Mouse (Mus musculus): ENCODE data around the gene Cotl1.
"Not testable (repeated sequence)": the region's sequence is repeated elsewhere in the genome, so short reads cannot be mapped to it uniquely, and the experiment has no call there.

The Cotl1 gene

DNA sequence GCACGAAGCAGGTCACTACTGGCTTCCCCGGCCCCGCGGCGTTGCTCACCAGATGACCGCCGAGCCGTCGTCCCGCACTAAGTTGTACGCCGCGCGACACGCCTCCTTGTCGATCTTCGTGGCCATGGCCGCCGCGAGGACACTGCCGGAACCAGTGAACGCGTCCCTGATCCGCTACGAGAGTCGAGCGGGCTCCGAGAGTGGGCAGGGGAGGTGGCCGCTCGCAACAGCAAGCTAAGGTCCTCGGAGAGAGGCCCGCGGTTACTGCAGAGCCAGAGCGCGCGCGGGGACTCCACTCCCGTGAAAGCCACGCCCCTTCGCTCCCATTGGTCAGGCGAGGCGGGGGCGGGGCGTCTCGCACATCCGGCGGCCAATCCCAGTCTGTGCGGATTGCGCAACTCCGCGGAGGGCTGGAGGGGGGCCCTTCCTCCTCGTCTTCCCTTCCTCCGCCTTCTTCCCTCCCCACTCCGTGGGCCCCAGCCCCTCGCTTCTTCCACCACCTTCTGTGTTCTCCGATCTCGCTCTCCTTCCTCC is at the start of gene Cotl1:
Cotl1 (minus strand) TSS at position 270 of the 534 bp plus-strand sequence.
- DNase-seq (ENCODE audit: low read depth, low spot score) = peak; percentile 75

DNA sequence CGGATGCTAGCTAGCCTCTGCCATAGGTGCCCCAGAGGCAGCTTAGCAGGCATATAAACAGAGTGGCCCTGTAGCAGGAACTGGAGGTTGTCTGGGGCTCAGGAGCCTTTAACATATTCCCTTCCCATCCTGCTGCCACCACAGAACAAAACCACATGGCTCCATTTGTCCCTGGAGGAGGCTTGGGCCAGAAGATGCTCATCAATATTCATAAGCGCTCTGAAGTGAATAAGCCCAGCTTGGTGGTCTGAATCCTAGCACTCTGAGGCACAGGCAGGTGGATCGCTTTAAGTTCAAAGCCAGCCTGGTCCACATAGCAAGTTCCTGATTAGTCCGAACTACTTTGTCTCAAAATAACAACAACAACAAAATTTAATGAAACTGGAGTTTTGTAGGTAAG is 47.7 kb upstream of the Cotl1 start:
- no peak for DNase-seq (ENCODE audit: low read depth, low spot score)

DNA sequence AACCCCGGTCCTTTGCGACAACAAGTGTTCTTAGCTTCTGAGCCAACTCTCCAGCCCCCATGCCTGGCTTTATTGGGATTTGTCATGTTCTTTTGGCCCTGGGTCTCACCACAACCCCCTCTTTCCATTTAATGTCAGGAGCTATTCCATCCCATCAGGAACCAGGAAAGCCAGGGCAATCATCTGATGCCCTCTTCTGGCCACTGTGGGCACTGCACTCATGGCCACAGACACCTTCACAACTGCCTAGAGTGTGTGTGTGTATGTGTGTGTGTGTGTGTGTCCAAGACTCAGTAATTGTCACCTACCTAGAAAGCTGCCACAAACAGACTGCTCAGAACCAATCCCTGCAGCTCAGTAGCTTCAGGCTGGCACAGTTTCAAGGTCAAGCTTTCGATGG is 46.8 kb upstream of the Cotl1 start:
- DNase-seq (ENCODE audit: low read depth, low spot score) = peak; percentile 33

DNA sequence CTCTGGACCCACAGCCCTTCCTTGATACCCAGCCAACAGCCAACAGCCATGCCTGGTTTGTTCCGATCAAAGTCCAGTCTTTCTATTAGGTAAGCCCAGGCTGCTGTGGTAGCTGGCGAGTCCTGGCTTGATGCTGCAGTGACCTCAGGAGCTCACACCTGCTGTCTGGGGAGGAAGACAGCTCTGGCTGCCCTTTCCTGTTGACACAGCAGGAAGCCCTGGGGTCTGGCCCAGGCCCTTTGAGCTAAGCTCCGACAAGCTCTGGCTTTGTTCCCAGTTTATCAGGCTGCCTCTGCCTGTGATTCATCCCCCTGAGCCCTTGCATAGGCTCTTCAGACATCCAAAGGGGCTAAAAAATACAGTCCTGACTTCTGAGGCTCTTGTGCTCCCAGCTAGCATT is 45.3 kb upstream of the Cotl1 start:
- no peak for DNase-seq (ENCODE audit: low read depth, low spot score)

DNA sequence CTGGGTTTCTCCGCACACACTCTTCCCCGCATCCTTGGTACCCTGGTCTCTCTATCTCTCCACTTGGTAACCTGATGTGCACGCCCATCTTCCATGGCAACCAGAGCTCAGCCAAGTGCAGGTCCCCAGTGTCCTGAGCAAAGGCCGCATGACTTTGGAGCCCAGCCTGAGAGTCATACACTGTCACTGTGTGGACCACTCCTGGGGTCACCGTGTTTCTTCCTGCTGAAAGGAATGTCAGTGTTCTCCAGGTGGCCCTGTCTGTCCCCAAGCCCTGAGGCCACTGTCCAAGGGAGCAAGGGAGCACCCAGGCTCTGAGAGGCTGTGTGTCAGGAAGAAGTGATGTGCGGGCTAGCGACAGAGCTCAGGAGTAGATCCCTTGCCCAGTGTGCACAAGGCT is 42.9 kb upstream of the Cotl1 start:
- DNase-seq (ENCODE audit: low read depth, low spot score) = no peak

DNA sequence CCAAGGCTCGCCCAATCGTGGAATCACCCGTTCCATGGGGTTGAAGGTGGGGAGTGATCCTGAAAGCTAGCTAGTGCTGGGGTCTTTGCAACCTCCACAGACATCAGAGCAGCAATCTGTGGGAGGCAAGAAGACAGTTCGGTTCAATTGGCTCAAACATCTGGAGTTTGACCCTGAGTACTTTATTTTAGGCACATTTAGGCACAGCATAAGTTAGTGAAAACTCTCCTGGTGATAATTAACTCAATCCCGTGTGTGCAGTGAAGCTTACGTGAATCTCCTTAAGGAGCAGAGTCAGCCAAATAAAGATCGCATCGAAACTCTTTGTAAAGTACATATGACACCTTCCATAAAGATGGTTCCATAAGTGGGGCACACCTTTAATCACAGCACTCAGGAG is 41.6 kb upstream of the Cotl1 start:
- DNase-seq (ENCODE audit: low read depth, low spot score) = no peak

DNA sequence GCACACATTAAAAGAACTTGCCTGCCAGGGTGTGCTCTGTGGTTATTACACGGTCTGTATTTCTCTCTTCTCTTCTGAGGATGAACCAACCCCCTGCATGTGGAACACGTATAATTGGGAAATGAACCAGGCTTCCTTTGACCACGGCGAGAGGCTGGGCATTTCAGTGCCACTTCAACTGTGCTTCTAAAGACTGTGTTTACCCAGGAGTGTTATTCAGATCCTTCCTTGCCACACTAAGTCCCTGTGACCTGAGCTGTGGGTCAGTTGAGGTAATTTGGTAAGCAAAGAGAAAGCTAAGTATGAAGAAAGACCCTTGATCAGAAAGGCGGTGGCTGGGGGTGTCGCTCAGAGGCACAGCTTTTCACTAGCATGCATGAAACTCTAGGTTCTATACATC is 41.0 kb upstream of the Cotl1 start:
- no peak for DNase-seq (ENCODE audit: low read depth, low spot score)

DNA sequence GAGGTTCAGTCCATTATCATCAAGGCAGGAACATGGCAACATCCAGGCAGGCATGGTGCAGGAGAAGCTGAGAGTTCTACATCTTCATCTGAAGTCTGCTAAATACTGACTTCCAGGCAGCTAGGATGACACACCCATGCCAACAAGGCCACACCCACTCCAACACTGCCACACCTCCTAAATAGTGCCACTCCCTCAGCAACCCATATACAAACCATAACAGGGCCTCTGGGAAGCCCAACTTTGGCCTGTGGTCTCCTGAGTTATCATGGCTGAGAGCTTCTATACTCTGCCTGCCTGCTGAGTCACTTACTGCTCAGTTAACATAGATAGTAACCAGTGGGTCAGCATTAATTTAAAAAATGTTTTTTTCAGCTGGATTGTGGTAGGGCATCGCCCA is 32.8 kb upstream of the Cotl1 start:
- peak; percentile 48 for DNase-seq (ENCODE audit: low read depth, low spot score)

DNA sequence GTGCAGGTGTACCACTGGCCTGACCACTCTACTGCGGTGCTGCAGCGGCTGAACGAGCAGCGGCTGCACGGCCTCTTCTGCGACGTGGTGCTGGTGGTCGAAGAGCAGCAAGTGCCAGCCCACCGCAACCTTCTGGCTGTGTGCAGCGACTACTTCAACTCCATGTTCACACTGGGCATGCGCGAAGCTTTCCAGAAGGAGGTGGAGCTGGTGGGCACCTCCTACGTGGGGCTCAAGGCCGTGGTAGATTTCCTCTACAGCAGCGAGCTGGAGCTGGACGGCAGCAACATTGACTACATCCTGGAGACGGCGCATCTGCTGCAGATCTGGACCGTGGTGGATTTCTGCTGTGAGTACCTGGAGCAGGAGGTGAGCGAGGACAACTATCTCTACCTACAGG is 29.3 kb upstream of the Cotl1 start:
- no peak for DNase-seq (ENCODE audit: low read depth, low spot score)

DNA sequence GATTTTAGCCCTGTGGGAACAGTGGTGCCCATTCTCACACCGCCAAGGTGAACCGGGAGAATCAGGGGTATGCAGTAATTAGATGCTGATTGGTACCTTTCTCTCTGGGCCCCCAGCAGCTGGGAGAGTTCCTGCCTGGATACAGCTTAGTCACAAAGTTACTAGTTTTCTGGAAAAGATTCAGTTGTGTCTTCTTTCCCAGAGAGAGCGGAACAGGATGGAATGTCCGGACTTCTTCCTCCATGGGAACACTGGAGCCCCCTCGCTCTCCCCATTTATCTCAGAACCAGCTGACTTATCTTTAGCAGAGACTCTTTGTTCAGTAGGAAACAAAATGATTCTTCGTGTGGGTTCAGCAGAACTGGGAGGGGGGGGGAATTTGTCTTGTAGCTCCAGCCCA is 22.4 kb upstream of the Cotl1 start:
- DNase-seq (ENCODE audit: low read depth, low spot score) = no peak

DNA sequence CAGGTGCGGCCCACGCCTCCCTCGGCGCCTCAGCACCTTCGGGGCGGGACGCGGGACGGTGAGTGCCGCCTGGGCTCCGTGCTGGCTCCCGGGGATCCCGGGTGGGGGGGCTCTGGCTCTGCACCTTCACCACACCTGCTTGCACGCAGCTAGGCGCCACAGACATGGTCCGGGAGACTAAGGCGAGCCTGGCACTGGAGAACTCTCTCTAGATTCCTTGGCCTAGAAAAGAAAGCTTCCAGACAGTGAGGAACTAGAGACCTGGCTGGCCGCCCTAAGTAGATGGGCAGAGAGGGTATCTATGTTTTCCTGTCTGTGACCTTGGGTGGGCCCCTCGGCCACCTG is 22.0 kb upstream of the Cotl1 start:
- no peak for DNase-seq (ENCODE audit: low read depth, low spot score)

DNA sequence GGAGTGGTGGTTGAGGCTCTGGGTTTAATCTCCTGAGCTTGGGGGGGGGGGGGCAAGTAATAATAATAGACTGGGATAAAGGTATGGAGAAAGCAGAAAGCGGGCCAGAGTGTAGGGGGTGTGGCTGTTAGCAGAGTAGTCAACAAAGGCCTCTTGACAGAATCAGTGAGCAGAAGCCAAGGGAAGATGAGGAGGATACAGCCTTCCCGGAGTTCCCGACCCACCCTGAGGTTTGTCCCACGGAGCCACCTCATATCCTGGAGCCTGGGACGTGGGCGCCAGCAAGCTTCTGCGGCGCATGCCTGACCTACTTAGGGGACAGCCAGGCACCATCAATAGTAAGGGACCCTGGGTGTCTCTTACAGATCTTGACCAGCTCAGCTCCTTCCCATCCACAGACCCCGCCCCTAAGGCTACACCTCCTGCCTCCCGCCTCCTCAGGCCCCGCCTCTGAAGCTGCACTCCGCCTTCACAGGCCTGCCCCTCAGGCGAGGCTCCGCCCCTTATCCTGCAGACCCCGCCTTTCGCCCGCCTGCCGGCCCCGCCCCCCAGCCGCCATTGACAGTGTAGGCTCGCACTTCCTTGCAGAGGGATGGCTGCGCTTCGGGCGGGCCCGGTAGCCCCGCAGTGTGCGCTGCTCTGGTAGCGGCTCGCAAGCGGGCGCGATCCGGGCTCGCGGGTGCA is 21.5 kb upstream of the Cotl1 start, which contains the start of gene Klhl36:
Klhl36 (plus strand) TSS at position 561 of the 684 bp plus-strand sequence.
- DNase-seq (ENCODE audit: low read depth, low spot score) = peak; percentile 73

DNA sequence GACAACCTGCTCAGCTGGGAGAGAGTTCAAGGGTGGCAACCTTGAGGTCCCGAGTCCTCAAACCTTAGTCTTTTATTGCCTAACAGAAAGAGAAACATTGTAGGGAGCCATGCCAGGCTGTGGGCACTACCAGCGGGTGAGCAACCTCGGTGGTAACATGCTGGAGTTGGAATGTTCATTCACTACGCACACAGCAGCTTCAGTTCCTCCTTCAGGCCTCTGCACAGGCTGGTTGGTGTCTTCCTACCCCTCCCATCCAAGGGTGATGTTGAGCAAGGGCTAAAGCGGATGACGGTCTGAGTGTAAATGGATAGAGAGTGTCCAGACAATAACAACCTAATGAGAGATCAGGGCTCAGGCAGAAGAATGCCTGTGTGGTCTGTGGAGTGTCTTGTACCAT is 17.4 kb upstream of the Cotl1 start:
- DNase-seq (ENCODE audit: low read depth, low spot score) = no peak

DNA sequence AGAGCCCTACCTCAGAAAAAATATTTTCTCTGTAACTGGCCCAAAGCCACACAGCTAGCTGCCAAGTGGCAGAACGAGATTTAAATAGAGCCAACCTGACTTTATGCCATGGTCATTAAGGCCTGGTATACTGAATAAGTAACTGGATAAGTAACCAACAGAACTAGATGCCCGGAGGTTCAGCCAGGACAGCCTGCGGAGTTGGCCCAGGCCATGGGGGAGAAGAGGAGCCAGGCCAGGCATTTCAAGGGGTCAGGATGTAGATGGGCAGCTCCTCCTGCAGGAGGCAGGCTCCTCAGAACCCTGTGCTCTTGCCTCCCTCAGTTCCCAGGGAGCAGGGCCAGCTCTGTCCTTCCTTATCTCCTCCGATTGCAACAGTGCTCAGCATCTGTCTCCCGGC is 15.3 kb upstream of the Cotl1 start:
- no peak for DNase-seq (ENCODE audit: low read depth, low spot score)

DNA sequence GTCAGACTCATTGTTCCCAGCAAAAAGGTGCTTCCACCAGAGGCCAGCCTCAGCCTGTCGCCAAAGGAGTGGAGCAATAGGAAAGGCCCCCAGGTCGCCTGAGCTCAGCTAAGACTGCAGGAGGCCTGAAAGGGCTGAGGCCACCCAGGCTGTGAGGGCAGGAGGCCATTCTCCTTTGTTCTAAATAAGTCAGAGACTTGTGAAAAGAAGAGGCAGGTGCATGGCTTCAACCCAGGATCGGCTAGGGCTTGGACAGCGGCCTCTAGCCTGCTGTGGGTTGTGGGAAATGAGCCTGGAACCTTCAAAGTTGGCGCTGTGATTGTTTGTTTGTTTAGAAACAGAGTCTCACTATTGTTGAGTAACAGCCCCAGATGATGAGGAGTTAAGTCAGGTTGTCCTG is 13.7 kb upstream of the Cotl1 start:
- no peak for DNase-seq (ENCODE audit: low read depth, low spot score)

DNA sequence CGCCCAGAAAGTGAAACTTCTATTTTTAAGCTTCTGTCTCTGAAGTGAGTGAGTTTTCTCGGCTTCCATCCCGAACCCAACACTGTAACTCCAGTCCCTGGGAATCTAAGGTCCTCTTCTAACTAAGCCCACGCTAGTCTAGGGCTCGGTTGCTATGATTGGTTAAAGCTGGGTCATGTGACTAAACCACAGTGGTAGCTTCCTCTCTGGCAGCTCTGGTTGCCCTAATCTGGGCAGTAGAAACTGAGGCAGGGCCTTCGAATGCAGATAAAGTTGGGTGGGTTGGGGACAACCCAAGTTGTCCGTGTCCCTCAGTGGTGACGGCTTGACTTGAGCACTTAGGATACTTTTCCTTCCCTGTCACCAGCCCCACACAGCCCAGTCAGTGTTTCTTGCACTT is 13.2 kb upstream of the Cotl1 start:
- DNase-seq (ENCODE audit: low read depth, low spot score) = no peak

DNA sequence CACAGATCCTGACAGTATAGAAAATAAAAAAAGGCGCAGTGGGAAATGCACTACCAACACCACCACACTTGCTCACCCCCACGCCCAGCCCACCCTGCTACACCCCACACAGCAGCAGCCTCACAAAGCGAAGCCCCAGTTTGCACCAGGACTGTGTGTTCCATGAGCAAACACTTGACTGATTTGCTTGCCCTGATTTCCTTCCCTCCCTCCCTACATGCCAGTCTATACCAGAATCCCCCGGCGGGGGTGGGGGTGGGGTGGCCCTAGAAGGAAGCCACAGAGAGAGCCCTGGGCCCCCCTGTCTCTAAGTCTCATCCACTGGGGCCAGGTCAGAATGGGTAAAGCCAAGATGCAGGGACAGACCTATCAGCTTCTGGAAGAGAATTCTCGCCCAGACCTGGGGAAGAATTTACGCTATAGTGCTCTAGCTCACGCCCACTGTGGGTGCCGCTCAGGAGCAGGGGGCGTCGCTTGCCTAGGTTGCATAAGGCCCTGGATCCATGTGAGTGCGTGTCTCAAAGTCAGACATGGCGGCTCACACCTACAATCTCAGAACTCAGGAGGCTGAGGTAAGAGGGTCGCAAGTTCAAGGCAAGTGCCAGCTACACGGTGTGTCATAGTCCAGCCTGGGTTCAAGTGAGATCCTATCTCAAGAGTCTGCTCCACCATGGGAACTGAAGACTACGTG is 7.0 kb upstream of the Cotl1 start:
- no peak for DNase-seq (ENCODE audit: low read depth, low spot score)

DNA sequence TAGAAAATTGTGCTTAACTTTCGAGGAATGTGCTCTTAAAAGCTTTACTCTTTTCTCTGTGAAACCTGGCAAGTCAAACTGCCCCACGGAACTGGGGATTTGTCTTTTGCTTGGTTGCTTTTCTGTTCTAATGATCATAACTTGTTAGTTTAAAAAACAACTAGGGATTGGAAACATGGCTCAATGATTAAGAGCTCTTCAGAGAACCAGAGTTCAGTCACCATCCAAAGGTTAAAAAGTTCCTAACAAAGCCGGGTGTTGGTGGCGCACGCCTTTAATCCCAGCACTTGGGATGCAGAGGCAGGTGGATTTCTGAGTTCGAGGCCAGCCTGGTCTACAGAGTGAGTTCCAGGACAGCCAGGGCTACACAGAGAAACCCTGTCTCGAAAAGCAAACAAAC is 5.4 kb upstream of the Cotl1 start:
- not testable (repeated sequence) for DNase-seq (ENCODE audit: low read depth, low spot score)

DNA sequence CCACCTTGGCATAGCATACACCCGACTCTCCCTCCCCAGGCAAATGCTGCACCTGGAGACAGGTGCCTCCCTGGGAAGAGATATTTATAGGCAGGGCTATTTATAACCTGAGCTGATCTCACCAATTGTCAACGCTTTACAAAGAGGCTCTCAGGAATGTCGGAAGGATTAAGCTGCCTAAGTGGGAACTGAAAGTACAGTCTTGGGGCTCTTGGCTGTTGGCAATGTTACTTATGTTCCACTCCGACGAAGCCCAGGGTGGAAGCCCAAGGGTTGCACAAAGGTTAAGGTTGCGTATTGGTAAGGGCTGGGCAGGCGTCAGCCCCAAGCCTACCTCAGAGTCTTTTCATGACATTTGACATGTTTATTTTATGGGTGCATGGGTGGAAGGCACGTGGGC is 4.2 kb upstream of the Cotl1 start:
- no peak for DNase-seq (ENCODE audit: low read depth, low spot score)

DNA sequence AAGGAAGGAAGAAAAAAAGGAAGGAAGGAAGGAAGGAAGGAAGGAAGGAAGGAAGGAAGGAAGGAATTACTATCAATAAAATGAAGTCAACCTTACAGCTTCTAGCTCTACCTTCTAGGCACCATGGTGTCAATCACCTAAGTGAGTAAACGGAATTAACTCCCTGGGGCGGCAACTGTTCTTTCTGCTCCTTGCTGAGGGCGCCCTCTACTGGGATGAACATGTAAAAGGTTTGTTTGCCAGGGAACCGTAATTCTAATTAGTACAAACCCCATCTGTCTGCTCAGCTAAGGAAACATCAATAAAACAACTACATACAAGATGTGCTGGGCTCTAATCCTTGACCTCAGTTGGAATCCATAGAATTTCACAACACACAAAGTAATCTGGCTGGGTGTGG is 3.1 kb upstream of the Cotl1 start:
- DNase-seq (ENCODE audit: low read depth, low spot score) = peak; percentile 52

DNA sequence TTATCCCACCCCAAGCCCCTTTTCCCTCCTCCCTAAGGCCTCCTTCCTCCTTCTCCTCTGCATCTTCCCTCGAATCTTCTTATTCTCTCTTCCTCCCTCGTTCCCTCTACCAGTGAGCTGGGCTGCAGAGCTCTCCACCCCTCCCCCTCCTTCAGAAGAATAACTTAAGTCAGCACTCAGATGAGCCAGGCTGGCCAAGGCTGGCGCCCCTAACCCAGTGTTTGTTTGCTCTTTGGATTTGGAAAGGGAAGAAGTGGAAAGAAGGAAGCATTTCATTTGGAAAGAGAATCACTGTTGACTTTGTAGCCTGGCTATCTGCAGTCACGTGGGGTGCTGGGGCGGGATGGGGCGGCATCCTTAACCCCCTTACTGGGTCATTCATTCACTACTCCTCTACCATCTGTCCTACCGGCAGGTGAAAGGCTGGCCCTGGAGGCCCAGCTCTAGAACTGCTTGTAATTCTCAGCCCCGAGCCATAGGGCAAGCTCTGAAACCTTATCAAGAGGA is 614 bp upstream of the Cotl1 start:
- DNase-seq (ENCODE audit: low read depth, low spot score) = no peak

DNA sequence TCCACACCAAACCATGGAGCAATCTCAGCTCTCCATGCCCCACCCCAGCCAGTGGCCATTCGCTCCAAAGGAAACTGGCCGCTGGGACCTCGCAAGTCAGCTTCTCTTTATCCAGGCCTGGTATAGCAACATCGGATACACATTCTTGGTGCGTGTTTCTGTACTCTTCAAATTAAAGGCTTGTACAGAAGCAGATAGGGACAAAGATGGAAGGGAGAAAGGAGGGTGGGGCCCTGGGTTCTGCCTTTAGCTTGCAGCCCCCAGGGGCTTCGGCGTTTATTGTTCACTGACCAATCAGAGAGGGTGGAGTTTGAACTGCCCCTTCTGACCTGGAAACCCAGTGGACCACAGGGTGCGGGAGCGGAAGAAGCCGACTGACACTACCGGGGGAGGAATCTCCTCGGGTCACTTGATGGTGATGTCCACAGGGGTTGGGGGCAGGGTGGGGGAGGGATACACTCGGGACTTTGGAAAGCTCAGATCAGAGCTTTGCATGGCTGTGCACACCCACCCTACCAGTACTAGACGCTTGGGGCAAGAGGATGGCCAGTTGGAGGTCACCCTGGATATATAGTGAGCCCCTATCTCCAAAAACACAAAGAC is 824 bp downstream of the Cotl1 start:
- no peak for DNase-seq (ENCODE audit: low read depth, low spot score)

DNA sequence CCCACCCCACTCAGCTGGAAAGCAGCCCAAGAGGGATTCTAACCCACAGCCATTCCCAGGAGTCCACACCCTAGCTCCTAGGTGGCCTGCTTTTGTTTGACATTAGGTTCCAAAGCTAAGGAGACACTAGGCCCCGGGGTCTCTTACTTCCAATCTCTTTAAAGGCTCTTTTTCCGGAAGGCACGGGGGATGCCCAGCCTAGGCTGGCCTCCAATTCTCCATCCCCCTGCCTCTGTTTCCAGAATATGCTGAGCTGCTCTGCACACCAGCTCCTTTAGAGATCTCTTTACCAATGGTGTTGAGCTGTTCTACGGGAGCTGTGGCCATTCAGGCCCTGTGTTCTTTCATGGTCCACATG is 1.4 kb downstream of the Cotl1 start:
- no peak for DNase-seq (ENCODE audit: low read depth, low spot score)
